Mouse (Mus musculus) mouse trophoblast stem cell (cell line): ENCODE results near the gene Syn3.

Experiments
- in situ Hi-C, 2 experiments: fragments of 300-500 bp; cut with MseI, MboI; formaldehyde crosslinking; loops; 2 replicates in 1 of 2; 3 replicates in 1 of 2; pipeline ENCODE4 v1.15.1; 2025

The Syn3 gene

GRCm38 (mm10) chr10:86418931-86419330 lies 79.8 kb downstream of the Syn3 start:
- in situ Hi-C loops, result no loop called here

DNA sequence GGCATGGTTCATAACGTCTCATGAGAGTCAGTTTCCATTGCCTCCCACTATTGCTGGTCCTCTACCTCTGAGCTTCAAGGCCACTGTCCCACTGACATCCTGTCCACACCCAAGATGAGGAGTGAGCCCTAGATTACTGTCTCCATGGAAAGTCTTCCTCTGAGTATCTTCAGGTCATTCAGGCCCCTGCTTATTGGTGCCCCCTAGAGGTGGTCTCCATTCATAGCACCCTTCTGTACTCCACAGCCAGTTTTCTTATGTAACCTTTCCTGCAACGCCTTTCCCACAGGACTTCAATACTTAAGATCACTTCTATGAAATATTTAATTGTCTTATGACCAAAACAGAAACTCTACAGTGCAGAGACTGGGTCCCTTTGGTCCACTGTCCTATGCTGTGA lies 80.4 kb downstream of the Syn3 start:
- in situ Hi-C loops, result no loop called here

- in situ Hi-C loops, result no loop called here
These were observed 81.9 kb downstream of the Syn3 start for GRCm38 (mm10) chr10:86416806-86417205.

GRCm38 (mm10) chr10:86410868-86411267 lies 87.8 kb downstream of the Syn3 start:
- in situ Hi-C loops, result no loop called here

GRCm38 (mm10) chr10:86406952-86407351 lies 91.7 kb downstream of the Syn3 start:
- in situ Hi-C loops, result no loop called here

DNA sequence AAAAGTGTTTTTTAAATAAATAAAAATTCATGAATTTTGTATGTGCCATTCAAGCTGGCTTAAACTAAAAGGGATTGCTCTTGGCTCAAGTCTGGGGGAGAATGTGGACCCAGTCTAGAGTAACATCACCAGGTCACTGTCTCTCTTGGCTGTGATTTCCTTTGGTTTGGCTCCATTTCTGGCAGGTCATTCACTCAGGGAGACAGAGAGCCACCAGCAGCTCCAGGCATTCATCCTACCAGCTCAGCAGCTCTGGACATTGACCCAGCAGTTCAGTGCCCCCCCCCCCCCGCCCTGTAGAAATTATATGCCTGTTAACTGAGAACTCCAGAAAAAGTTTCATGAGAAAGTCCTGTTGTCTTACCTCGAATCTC lies 100.4 kb downstream of the Syn3 start:
- in situ Hi-C loops, result no loop called here

DNA sequence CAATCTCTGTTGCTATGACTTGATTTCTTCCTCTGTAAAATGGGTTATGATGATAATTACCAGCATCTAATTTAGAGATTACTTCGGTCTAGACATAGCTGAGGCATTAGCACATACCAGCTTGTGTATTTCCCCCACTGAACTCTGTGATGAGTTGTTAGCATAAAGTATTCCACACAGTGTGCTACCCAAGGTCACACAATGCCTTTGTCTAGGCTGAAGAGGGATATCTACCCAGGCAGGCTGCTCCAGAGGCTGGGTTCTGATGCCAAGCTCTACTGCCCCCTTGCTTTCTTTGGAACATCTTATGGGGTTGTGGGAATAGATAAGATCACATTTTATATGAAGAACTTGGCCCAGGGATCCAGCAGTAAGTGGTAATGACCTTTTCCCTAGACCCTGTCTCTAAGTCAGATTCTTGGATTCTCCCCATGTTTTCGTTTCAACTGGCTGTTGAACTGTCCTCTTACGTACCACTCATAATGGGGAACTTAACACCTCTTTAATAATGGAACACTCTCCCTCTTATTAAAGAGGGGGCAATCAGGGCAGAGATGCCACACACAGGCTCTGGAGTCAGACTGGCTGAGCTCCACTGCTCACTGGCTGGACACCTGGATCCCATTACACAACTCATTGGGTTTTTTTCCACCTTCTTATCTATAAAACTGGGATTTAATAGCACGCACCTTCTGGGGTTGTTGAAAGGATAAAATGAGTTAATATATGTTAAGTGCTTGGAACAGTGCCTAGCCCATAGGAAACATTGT lies 100.9 kb downstream of the Syn3 start:
- in situ Hi-C loops, result no loop called here

- in situ Hi-C loops, result no loop called here
These were observed 106.3 kb downstream of the Syn3 start for GRCm38 (mm10) chr10:86392399-86392798.

GRCm38 (mm10) chr10:86389913-86390312 lies 108.8 kb downstream of the Syn3 start:
- in situ Hi-C loops, result no loop called here

DNA sequence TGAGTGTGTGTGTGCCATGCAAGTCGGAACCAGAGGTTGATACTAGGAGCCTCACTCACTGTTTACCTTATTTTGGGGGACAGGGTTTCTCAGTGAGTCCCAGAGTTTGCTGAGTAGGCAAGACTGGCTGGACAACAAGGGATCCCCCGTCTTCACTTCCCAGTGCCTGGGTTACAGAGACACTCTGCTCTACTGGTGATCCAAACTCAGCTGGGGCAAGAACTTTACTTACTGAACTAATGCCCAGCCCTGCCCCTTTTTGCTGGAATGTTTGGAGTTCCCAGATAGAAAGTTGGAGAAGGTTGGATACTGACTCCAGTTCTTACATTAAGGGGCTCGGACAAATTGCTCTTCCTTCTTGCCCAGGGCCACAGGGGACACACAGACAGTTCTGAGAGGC lies 109.3 kb downstream of the Syn3 start:
- in situ Hi-C loops, result no loop called here

DNA sequence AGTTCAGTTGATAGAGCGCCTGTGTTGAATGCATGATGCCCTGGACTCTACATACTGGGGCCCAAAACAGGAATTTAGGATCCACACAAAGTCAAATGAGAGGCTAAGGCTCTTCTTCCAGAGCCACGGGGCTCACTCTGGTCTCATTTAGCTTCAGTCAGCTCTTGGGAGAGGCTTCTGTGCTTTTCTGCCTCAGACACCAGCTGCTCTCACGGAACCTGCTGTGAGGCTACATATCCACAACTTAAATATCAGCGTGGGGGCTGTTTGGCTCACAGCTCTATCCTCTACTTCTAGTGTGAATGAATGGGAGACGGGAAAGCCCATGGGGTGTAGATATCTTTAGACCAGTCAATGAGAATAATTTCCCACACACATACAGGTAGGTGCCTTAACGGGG lies 109.9 kb downstream of the Syn3 start:
- in situ Hi-C loops, result no loop called here

DNA sequence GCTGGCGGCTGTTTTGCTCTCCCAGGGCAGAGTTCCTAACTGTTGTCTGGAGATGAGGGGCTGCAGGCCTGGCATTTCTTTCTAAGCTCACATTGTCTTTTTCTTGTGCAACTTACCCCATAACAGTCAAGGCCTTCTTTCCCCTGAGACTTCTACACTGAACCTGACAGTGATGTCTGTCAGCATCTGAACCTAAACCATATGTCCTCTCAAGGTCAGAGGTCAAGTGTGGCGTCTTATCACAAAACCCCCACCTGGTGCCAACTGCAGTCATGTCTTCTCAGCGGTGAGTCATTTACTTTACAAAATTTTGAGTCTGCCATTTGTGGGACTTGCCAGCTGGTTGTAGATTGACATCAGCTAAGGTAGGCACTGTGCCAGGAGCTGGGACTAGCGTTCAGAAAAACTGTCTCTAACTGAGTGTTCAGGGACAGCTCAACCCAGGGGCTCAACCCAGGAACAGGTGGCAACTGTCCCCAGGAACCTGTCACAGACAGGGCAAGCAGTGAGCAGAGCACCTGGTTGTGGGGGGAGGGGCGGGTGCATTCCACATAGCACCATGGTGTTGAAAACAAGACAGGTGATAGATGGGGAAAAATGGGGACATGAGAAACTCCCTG lies 110.8 kb downstream of the Syn3 start:
- in situ Hi-C loops, result no loop called here

GRCm38 (mm10) chr10:86386232-86386631 lies 112.5 kb downstream of the Syn3 start:
- in situ Hi-C loops, result no loop called here

- in situ Hi-C loops, result no loop called here
These were observed 113.0 kb downstream of the Syn3 start for GRCm38 (mm10) chr10:86385656-86386055.

DNA sequence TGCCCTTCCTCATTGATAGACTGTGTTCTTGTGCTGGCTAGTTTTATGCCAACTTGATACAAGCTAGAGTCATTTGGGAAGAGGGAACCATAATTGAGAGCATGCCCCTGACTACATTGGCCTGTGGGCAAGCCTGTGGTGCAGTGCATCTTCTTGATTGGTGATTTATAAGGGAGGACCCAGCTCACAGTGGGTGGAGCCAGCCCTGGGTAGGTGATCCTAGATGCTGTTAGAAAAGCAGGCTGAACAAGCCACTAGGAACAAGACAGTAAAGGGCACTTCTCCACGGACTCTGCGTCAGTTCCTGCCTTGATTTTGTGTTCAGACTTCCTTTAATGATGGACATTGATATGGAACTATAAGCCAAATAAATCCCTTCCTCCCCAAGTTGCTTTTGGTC lies 114.0 kb downstream of the Syn3 start:
- in situ Hi-C loops, result no loop called here

DNA sequence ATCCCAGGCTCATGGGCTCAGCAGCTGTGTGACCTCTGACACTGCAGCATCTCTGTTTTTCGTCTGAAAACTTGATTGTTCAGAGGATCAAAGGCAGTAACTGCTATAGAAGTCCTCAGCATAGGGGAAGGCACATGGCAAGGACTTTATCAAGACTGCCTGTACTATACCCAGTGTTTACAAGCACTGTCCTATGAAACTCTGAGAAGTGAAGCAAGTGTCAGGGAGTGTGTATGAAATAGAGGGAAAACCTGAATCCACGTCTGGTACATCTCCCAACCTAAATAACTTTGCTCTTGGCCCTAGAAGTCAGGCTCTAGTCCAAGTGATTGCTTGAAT lies 116.8 kb downstream of the Syn3 start:
- in situ Hi-C loops, result no loop called here

GRCm38 (mm10) chr10:86381150-86381921 lies 117.4 kb downstream of the Syn3 start:
- in situ Hi-C loops, result no loop called here

DNA sequence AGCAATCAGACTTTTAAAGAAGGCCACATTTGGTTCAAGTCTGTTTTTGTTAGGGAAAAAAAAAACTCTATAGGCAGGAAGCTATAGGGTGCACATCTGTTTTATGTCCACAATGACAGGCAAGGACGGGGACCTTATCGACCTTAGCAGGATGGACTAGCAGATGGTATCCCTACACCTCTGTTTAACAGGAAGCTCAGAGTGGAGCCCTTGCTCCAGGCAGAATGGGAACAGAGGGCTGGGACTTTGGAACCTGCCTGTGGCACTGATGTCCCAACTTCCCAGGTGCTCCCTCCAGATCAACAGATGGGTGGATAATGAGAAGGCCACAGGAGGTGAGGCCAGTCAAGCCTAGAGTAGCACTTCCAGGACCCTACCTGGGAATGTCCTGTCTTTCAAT lies 118.1 kb downstream of the Syn3 start:
- in situ Hi-C loops, result no loop called here

DNA sequence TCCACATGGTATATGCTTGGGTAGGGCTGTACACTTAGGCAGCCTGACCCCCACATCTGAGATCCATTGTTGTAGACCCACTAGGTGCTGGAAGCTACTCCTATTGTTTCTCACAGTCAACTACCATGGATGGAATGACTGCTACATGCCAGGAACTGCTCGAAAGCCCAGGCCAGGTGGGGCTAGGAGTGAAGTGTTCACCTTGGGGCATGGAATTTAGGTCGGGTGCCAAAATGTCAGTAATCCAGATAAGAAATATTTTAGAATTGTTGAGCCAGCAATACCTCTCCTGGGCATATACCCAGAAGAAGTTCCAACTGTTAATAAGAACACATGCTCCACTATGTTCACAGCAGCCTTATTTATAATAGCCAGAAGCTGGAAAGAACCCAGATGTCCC lies 119.9 kb downstream of the Syn3 start:
- in situ Hi-C loops, result loop anchor here in 1 of 2 experiments (5.0 kb wide), 1 partner anchor 73 kb away; no protein-coding TSS in a partner anchor

- in situ Hi-C loops, result loop anchor here in 1 of 2 experiments (5.0 kb wide), 1 partner anchor 76 kb away; no protein-coding TSS in a partner anchor
These were observed 122.1 kb downstream of the Syn3 start for GRCm38 (mm10) chr10:86376392-86377185.

- in situ Hi-C loops, result loop anchor here in 1 of 2 experiments (5.0 kb wide), 1 partner anchor 76 kb away; no protein-coding TSS in a partner anchor
These were observed 122.8 kb downstream of the Syn3 start for GRCm38 (mm10) chr10:86375903-86376302.

GRCm38 (mm10) chr10:86374061-86374460 lies 124.6 kb downstream of the Syn3 start:
- in situ Hi-C loops, result no loop called here
